Mouse (Mus musculus) gastrocnemius, adult 2 months (tissue): Measurements from ENCODE around the gene Piezo1. TPM values are rescaled to one million over a fixed set of nuclear protein-coding genes. Genes with fewer than 3 reads are reported as not detected.

Experiments
- DNase-seq: peaks from one replicate; pipeline ENCODE4 v3.0.0; 2022
- H3K27ac ChIP-seq: fragments of 200-600 bp; 2 replicates; pipeline ENCODE4 v1.8.1; 2022; ENCODE audit warnings: mild to moderate bottlenecking
- H3K4me3 ChIP-seq: fragments of 200-600 bp; 2 replicates; pipeline ENCODE4 v1.8.1; 2022; ENCODE audit warnings: mild to moderate bottlenecking, moderate library complexity
- CTCF ChIP-seq: fragments of 200-600 bp; IDR thresholded peaks from 2 replicates; pipeline ENCODE4 v1.8.1; 2022; ENCODE audit warnings: antibody characterized with exemption, mild to moderate bottlenecking, moderate library complexity
- intact Hi-C: fragments of 180-260 bp; cut with DNase I; formaldehyde crosslinking; loops from one replicate; pipeline ENCODE4 v1.15.1; 2025
- total RNA-seq, 2 experiments: library from RNA; stranded (reverse); gene quantifications; 2 replicates each; pipeline ENCODE4 v1.2.3; 2021

Gene Piezo1
- total RNA-seq, 2 experiments from 2014 or later: 11.3 to 25.5 TPM

- TF ChIP-seq CTCF: peak; percentile 99; the same call in 1 of the 2 replicates
- intact Hi-C loops: loop anchor here (1.0 to 2.0 kb wide), 2 partner anchors 50 to 330 kb away; partner anchors contain the start of gene Piezo1
- peak; percentile 86 for DNase-seq
- H3K4me3 ChIP-seq: no peak overlapping the region
- no peak overlapping the region for H3K27ac ChIP-seq
Observed at GRCm38 (mm10) chr8:122500856-122501255, 50.3 kb downstream of the Piezo1 start.

DNA sequence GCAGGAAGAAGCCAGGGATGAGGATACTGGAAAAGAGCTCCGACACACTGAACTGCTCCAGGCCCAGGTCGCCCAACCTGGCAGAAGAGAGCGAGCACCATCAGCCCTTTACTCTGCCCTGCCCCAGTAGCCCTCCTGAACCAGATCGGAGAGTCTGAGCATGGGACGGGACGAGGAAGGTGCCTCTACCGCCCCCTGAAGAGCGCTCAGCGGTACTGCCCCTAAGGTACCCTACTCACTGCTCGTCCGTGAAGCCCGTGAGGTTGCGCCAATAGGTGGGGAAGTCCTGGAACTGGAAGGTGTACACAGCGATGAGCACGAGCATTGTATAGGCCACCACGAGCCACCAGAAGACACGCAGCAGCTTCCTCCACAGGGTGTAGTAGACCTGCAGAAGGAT, 53.2 kb downstream of the Piezo1 start:
- intact Hi-C loops: no loop called here
- TF ChIP-seq CTCF: peak; percentile 45
- no peak overlapping the region for H3K4me3 ChIP-seq
- peak overlapping the region; percentile 46 for H3K27ac ChIP-seq
- DNase-seq: no peak

- intact Hi-C loops: no loop called here
- Histone ChIP-seq H3K27ac (peak overlapping the region; percentile 46), H3K4me3 (no peak overlapping the region)
- no peak for TF ChIP-seq CTCF
- DNase-seq: no peak
Observed at GRCm38 (mm10) chr8:122497016-122497734, 54.0 kb downstream of the Piezo1 start.

DNA sequence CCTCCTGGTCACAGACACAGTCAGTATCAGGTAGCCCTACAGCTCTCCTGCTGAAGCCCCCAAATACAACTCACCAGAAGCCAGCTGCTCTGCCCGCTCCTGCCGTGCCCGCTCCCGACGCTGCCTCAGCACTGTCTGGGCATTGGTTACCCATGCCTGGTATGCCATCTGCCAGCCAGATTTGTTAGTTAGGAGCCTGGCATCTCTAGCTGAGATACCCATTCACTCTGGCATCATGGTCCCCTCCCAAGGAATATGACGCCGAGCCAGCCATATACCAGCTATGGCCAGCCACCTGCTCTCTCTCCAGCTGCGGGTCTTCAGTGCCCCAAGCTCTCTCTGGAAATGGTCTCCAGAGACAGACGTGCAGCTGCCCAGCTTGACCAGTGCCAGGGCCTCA, 62.7 kb downstream of the Piezo1 start:
- H3K27ac ChIP-seq: no peak overlapping the region
- no peak overlapping the region for H3K4me3 ChIP-seq
- DNase-seq: no peak
- no peak for TF ChIP-seq CTCF
- intact Hi-C loops: no loop called here

DNA sequence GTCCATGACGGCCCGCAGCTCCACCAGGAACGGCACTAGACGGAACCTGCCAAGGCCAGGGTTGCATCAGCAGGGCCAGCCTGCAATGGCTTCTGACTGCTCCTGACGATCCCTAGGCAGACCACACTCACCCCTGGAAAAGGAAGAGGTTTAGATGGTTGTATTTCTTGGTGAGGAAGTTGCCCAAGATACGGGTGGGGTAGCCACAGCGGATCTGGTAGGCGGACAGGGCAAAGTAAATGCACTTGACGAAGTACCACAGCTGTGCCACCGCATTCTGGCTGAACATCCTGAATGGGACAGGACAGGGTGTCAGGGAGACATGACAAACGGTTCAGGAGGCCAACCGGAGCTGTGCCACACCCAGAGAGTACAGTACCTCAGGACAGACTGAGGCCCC, 66.3 kb downstream of the Piezo1 start:
- Histone ChIP-seq H3K27ac (no peak overlapping the region), H3K4me3 (no peak overlapping the region)
- no peak for DNase-seq
- intact Hi-C loops: no loop called here
- TF ChIP-seq CTCF: no peak

- no peak for DNase-seq
- TF ChIP-seq CTCF: peak; percentile 27; the same call in 1 of the 2 replicates
- intact Hi-C loops: no loop called here
- Histone ChIP-seq H3K27ac (no peak overlapping the region), H3K4me3 (no peak overlapping the region)
Observed at GRCm38 (mm10) chr8:122483877-122484276, 67.3 kb downstream of the Piezo1 start.

DNA sequence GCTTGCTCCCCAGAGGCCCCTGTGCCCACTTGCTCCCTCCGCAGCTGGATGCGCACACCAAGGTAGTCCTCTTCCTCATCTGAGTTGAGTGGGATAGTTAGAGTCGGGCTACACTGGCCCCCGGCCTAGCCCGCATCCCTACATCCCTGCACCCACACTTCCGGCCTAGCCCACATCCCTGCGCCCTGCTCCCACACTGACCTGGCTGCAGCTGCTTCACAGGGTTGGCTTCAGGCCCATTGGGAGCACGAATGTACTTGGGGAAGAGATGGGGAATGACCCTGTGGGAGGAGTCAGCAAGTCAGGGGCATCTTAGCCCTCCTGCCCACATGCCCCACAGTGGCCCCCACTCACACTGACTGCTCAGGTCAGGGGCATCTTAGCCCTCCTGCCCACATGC, 68.7 kb downstream of the Piezo1 start:
- Histone ChIP-seq H3K27ac (no peak overlapping the region), H3K4me3 (no peak overlapping the region)
- DNase-seq: no peak
- no peak for TF ChIP-seq CTCF
- intact Hi-C loops: no loop called here

GRCm38 (mm10) chr8:122475580-122476320, 75.4 kb downstream of the Piezo1 start, which contains the start of the genes Rnf166 and Ctu2:
Rnf166 (minus strand) TSS chr8:122476064.
Ctu2 (plus strand) TSS chr8:122476143.
- intact Hi-C loops: loop anchor here (5.0 kb wide), 1 partner anchor 98 kb away; the partner anchor contains the start of gene Zc3h18
- peak within 1 kb of the TSS; percentile 100 for H3K4me3 ChIP-seq
- peak; percentile 96 for DNase-seq
- TF ChIP-seq CTCF: peak; percentile 12; the same call in 1 of the 2 replicates
- peak within 1 kb of the TSS; percentile 95 for H3K27ac ChIP-seq

- peak overlapping the region; percentile 95 for H3K27ac ChIP-seq
- H3K4me3 ChIP-seq: peak overlapping the region; percentile 100
- intact Hi-C loops: loop anchor here (5.0 kb wide), 1 partner anchor 98 kb away; the partner anchor contains the start of gene Zc3h18
- DNase-seq: peak; percentile 54
- TF ChIP-seq CTCF: no peak
Observed at GRCm38 (mm10) chr8:122474951-122475560, 76.1 kb downstream of the Piezo1 start.

DNA sequence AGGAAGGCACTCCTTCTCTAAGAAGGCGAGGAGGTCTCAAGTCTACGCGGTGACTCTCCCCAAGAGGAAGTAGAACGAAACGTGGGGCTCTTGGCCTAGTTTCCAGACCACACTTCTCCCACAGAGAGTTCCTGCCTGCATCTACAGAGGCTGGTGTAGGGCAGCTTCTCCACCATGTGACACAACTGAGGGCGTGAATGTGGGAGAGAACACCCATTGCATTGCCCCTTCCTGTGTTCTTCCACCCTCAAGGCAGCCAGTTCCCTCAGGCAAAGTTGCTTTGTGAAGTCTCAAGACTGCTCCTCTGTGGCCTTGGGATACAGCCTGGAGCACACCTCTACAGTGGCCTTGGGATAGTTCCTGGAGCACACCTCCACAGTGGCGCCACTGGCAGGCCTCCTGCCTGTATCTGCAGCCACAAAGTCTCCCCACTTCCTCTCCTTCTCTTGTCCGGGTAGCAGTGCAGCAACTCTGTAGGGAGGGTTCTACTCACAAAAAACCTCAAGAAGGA, 77.2 kb downstream of the Piezo1 start:
- peak overlapping the region; percentile 100; the same call in 1 of the 2 replicates for H3K4me3 ChIP-seq

DNA sequence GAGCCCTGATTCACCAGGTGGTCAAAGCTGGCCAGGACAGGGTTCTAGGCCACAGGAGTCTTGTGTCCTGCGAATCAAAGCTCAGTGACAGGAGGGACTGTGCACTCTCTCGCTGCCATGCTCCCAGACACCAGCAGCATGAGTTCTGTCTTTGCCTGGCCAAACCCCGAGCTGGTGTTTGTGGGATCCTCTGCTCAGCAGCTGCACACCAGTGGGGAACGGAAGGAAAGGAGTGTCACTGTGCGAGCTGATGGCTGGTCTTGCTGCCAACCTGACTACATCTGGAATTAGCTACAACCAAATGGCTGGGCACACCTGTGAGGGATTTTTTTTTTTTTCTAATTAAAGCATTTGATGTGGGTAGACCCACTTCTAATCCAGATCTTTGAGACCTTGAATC, 80.4 kb downstream of the Piezo1 start:
- Histone ChIP-seq H3K4me3 (no peak overlapping the region), H3K27ac (no peak overlapping the region)
- no peak for TF ChIP-seq CTCF
- DNase-seq: no peak
- intact Hi-C loops: no loop called here

More for the DNA sequence above, 77.2 kb downstream of the Piezo1 start:
- no peak for TF ChIP-seq CTCF
- DNase-seq: no peak
- H3K27ac ChIP-seq: no peak overlapping the region
- intact Hi-C loops: no loop called here

- intact Hi-C loops: no loop called here
- no peak overlapping the region for H3K27ac ChIP-seq
- no peak overlapping the region for H3K4me3 ChIP-seq
- TF ChIP-seq CTCF: no peak
- no peak for DNase-seq
Observed at GRCm38 (mm10) chr8:122469965-122470364, 81.2 kb downstream of the Piezo1 start.
